Comparison of ENCODE assay signal across 9 mouse cellular contexts in genomic region chr10:41072116-41072515, GRCm38 (mm10). TPM values are rescaled to one million over a fixed set of nuclear protein-coding genes. Genes with fewer than 3 reads are reported as not detected.
DNase-seq lines count a peak whose midpoint lies in the region; ATAC-seq and TF ChIP-seq lines count a peak whose summit lies in the region.
"Had no signal": no experiment of that assay in that cellular context is flagged by ENCODE, and none has a peak within 500 bp of the region (broad histone marks: within the 10 kb centered on the region; RNA-seq: fewer than 3 reads in every experiment).

TSS of gene Gpr6 (minus strand) at chr10:41072285.

- no peak within 1 kb of the TSS for H3K9ac ChIP-seq in lung, embryonic 14.5 days
- H3K9ac ChIP-seq in hindbrain, postnatal 0 days (replicated peaks; ENCODE audit: low read length), result peak within 1 kb of the TSS; percentile 47; the same call in 1 of the 2 replicates
- H3K9ac ChIP-seq in midbrain, embryonic 12.5 days (replicated peaks), result peak within 1 kb of the TSS; percentile 32; the same call in 1 of the 2 replicates
- H3K9ac ChIP-seq: liver, embryonic 13.5 days had no signal

- ATAC-seq in lung, embryonic 14.5 days (ENCODE audit: insufficient read depth), result no peak
- ATAC-seq in hindbrain, postnatal 0 days, result peak; percentile 65
- ATAC-seq in midbrain, embryonic 12.5 days (ENCODE audit: low FRiP score, low read depth), result peak; percentile 77

- no peak within 1 kb of the TSS for H3K4me3 ChIP-seq in lung, embryonic 14.5 days (ENCODE audit: low read depth, low read length)
- H3K4me3 ChIP-seq in hindbrain, postnatal 0 days (ENCODE audit: low read length), result peak within 1 kb of the TSS; percentile 54
- peak within 1 kb of the TSS; percentile 53 for H3K4me3 ChIP-seq in midbrain, embryonic 12.5 days
- H3K4me3 ChIP-seq: liver, embryonic 13.5 days had no signal

- peaks cover 25% of the 10 kb centered on the region for H3K27me3 ChIP-seq in lung, embryonic 14.5 days (ENCODE audit: insufficient read depth, low read length)
- H3K27me3 ChIP-seq in hindbrain, postnatal 0 days (ENCODE audit: insufficient read depth, low read length), result no peaks in the 10 kb centered on the region
- peaks cover 48% of the 10 kb centered on the region for H3K27me3 ChIP-seq in midbrain, embryonic 12.5 days

- DNase-seq in lung, embryonic 14.5 days, result peak; percentile 1
- DNase-seq in lung, postnatal 25 days (ENCODE audit: low spot score), result no peak
- DNase-seq in embryo, embryonic 11.5 days (ENCODE audit: low read depth, low spot score), result peak; percentile 5
- peak; percentile 69 for DNase-seq in hindbrain, postnatal 0 days (ENCODE audit: low spot score)
- no peak for DNase-seq in adrenal gland, adult 18-20 months (ENCODE audit: low spot score in 2 of 2)
- DNase-seq in adrenal gland, adult 8-10 months, result no peak
- DNase-seq in testis, postnatal 10 days (ENCODE audit: low spot score), result no peak

- no peaks in the 10 kb centered on the region for H3K36me3 ChIP-seq in lung, embryonic 14.5 days (ENCODE audit: insufficient read depth)
- no peaks in the 10 kb centered on the region for H3K36me3 ChIP-seq in hindbrain, postnatal 0 days (ENCODE audit: insufficient read depth, low read length)
- H3K36me3 ChIP-seq in midbrain, embryonic 12.5 days, result no peaks in the 10 kb centered on the region
- H3K36me3 ChIP-seq: liver, embryonic 13.5 days had no signal

- WGBS in lung, embryonic 14.5 days, result 2% methylated on average over 23 of the region's 23 CpGs
- WGBS in hindbrain, postnatal 0 days, result under 1% methylated on average over 23 of the region's 23 CpGs
- WGBS in midbrain, embryonic 12.5 days, result 1% methylated on average over 23 of the region's 23 CpGs

- no peak within 1 kb of the TSS for H3K27ac ChIP-seq in lung, embryonic 14.5 days (ENCODE audit: low read depth)
- H3K27ac ChIP-seq in hindbrain, postnatal 0 days, result no peak within 1 kb of the TSS
- no peak within 1 kb of the TSS for H3K27ac ChIP-seq in midbrain, embryonic 12.5 days (replicated peaks)
- H3K27ac ChIP-seq: liver, embryonic 13.5 days had no signal

- TF ChIP-seq CTCF in lung, embryonic 14.5 days (IDR thresholded peaks at IDR 0.05; ENCODE audit: low read depth), result no peak
- TF ChIP-seq CTCF in hindbrain, postnatal 0 days (IDR thresholded peaks at IDR 0.05; ENCODE audit: low read depth), result no peak

- no peaks in the 10 kb centered on the region for H3K9me3 ChIP-seq in lung, embryonic 14.5 days (ENCODE audit: low read depth, low read length)
- H3K9me3 ChIP-seq in hindbrain, postnatal 0 days (ENCODE audit: low read length), result no peaks in the 10 kb centered on the region
- H3K9me3 ChIP-seq in midbrain, embryonic 12.5 days, result no peaks in the 10 kb centered on the region
- H3K9me3 ChIP-seq: liver, embryonic 13.5 days had no signal

- H3K4me2 ChIP-seq in lung, embryonic 14.5 days, result no peak within 1 kb of the TSS
- peak within 1 kb of the TSS; percentile 94 for H3K4me2 ChIP-seq in hindbrain, postnatal 0 days (ENCODE audit: low read depth, low read length)
- H3K4me2 ChIP-seq in midbrain, embryonic 12.5 days (replicated peaks), result peak within 1 kb of the TSS; percentile 92
- H3K4me2 ChIP-seq: liver, embryonic 13.5 days had no signal

- no peaks in the 10 kb centered on the region for H3K4me1 ChIP-seq in lung, embryonic 14.5 days (ENCODE audit: insufficient read depth)
- 0 out of 2 replicates have a peak, but pooled peaks cover 5% of the 10 kb centered on the region for H3K4me1 ChIP-seq in hindbrain, postnatal 0 days (ENCODE audit: insufficient read depth, low read length)
- H3K4me1 ChIP-seq in midbrain, embryonic 12.5 days, result peaks cover 20% of the 10 kb centered on the region
- H3K4me1 ChIP-seq: liver, embryonic 13.5 days had no signal

RNA-seq across cellular contexts. Expression of gene Gpr6, which starts in this region (rescaled TPM):
- not detected in 2 replicates for polyA plus RNA-seq in lung, embryonic 14.5 days (2014; fragmentation: Nextera tagmentation; extraction: Ambion mirVana)
- total RNA-seq in hindbrain, postnatal 0 days (2014; rRNA removed), result 2.1 and 2.4 TPM in 2 replicates
- polyA plus RNA-seq in hindbrain, postnatal 0 days (2015; fragmentation: Nextera tagmentation; extraction: Ambion mirVana), result 0.64 and 0.90 TPM in 2 replicates
- polyA plus RNA-seq in midbrain, embryonic 12.5 days (2016; fragmentation: Nextera tagmentation; extraction: Ambion mirVana), result 0.29 and 0.42 TPM in 2 replicates
- not detected for total RNA-seq in adrenal gland, adult 18-20 months (2021)
- not detected for total RNA-seq in adrenal gland, adult 8-10 months (2022)
- polyA plus RNA-seq: liver, embryonic 13.5 days had no signal

Comparison
In these comparisons a context has a peak if more than half of its experiments do, and no peak if none do; other contexts are left out.
1. Peak in DNase-seq in lung, embryonic 14.5 days; RNA of the gene not detected or under 1 TPM.
2. Peak in ATAC-seq, H3K4me3 ChIP-seq, H3K9ac ChIP-seq and H3K4me2 ChIP-seq in midbrain, embryonic 12.5 days; RNA of the gene not detected or under 1 TPM.
3. DNase-seq: peak in embryo, embryonic 11.5 days (single experiment) and hindbrain, postnatal 0 days (single experiment); none in lung, postnatal 25 days (single experiment), adrenal gland, adult 18-20 months (0 of 2), adrenal gland, adult 8-10 months (single experiment) and testis, postnatal 10 days (single experiment).